Mouse (Mus musculus) ES-E14 (cell line): ENCODE measurements around the gene Tmem100.

Experiments
- CHD2 ChIP-seq: IDR thresholded peaks from 2 replicates; pipeline ENCODE4 v1.6.1; 2014; ENCODE audit warnings: mild to moderate bottlenecking, low read depth, low read length, inconsistent platforms
- ZC3H11A ChIP-seq: IDR thresholded peaks from 2 replicates; pipeline ENCODE4 v1.6.1; 2012; ENCODE audit warnings: low read depth, mild to moderate bottlenecking, inconsistent platforms, low read length, borderline replicate concordance

DNA sequence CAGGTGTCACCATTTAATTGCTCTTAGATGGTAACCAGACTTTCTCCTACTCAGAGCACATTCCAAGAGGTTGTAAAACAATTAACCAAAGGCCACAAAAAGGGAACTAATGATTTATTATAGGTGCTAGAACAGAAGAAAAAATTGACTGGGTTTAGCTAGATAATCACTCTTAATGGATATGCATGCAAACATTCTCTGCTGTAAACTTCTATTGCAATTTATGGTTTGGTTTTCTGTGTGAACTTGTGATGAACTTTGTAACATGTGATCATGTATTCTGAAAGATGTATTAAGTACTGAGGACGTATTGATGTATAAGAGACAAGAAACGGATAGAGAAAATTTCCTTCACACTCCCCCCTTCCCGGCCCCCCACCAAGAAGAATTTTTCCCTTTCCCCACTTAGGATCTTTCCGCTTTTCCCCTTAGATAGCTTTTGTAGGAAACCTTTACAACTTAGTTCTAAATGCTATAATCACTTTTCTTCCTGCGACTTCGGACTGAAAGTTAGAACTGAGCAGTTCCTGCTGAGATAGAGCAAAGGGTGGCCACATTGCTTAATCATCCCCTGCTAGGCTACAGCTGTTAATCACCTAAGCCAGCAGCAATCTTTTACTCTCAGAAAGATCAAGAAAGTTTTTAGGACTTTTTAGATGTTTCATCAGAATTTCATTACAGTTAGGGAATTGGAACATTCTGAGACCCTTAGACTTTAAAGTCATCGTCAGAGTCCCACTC lies 22.2 kb upstream of the Tmem100 start:
- TF ChIP-seq CHD2 (no peak), ZC3H11A (no peak)
